Mouse (Mus musculus) bone marrow, adult 2 months (tissue): ENCODE data around the gene Nubp1.

Experiments
- CTCF ChIP-seq: fragments of 200-500 bp; IDR thresholded peaks from 2 replicates; pipeline ENCODE4 v1.5.1; 2011; ENCODE audit warnings: low read length, control low read depth; ENCODE audit not compliant: control insufficient read depth, insufficient read depth
- POLR2A ChIP-seq: fragments of 200-500 bp; IDR thresholded peaks from 2 replicates; pipeline ENCODE4 v1.6.1; 2011; ENCODE audit warnings: low read depth, mild to moderate bottlenecking, control low read depth, low read length, borderline replicate concordance; ENCODE audit not compliant: control insufficient read depth

DNA sequence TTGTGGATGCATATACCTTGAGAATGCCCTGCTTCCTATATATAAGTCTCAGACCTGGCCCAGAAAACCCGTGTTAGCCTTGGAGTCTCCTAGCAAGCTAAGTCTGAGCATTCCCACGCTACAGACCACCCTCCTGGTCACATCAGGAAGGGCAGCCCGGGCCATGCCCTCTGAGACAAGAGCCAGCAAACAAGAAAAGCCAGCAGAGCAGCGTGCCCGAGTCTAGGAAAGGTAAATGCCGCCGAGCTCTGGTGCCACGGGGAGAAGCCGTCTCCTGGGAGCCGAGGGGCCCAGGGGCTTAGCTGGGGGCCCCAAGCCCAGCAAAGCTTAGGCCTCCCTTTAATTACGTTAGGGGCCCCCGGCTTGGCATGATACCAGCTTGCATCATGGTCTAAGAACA, 26.5 kb upstream of the Nubp1 start:
- TF ChIP-seq CTCF (no peak), POLR2A (no peak)
